Mouse (Mus musculus) lung, embryonic 16.5 days (tissue): ENCODE results near the gene Slc46a1. TPM values are rescaled to one million over a fixed set of nuclear protein-coding genes. Genes with fewer than 3 reads are reported as not detected.

Experiments used
- ATAC-seq: fragments of 200-750 bp; cut with Nextera tagmentation; 2 replicates; pipeline ENCODE4 v1.8.0; 2017; ENCODE audit warnings: low read depth, mild to moderate bottlenecking, moderate library complexity
- H3K27ac ChIP-seq: fragments of 300-500 bp; sonication (generic); 2 replicates; pipeline ENCODE4 v1.5.1; 2014; ENCODE audit warnings: mild to moderate bottlenecking, control low read depth, low read length
- H3K27me3 ChIP-seq: fragments of 300-500 bp; sonication (generic); 2 replicates; pipeline ENCODE4 v1.6.1; 2014; ENCODE audit warnings: low read depth, low read length, mixed read lengths; ENCODE audit not compliant: control insufficient read depth, insufficient read depth
- H3K36me3 ChIP-seq: fragments of 300-500 bp; sonication (generic); 2 replicates; pipeline ENCODE4 v1.6.1; 2014; ENCODE audit warnings: low read length; ENCODE audit not compliant: control insufficient read depth, insufficient read depth
- H3K4me1 ChIP-seq: fragments of 300-500 bp; sonication (generic); replicated peaks from 2 replicates; pipeline ENCODE4 v1.6.1; 2014; ENCODE audit warnings: low read length, mixed read lengths; ENCODE audit not compliant: control insufficient read depth, insufficient read depth
- H3K4me2 ChIP-seq: fragments of 300-500 bp; sonication (generic); 2 replicates; pipeline ENCODE4 v1.6.1; 2014; ENCODE audit warnings: low read depth, low read length, control low read depth
- H3K4me3 ChIP-seq: fragments of 300-500 bp; sonication (generic); 2 replicates; pipeline ENCODE4 v1.5.1; 2014; ENCODE audit warnings: mild to moderate bottlenecking, low read length, control low read depth
- H3K9ac ChIP-seq: fragments of 300-500 bp; sonication (generic); 2 replicates; pipeline ENCODE4 v1.6.1; 2014; ENCODE audit warnings: low read length, control low read depth
- H3K9me3 ChIP-seq: fragments of 300-500 bp; sonication (generic); 2 replicates; pipeline ENCODE4 v1.6.1; 2016; ENCODE audit warnings: low read length; ENCODE audit not compliant: control insufficient read depth
- WGBS: fragments of 180-500 bp; shearing (Covaris S2); extraction: QIAGEN DNeasy Blood & Tissue Kit; methylation state at CpG from one replicate; pipeline ENCODE4 v1.1.7; 2014; 5-methylcytosine and 5-hydroxymethylcytosine counted together
- polyA plus RNA-seq: library from polyadenylated mRNA; unstranded; fragments of >200 nt; fragmentation: Nextera tagmentation; extraction: Ambion mirVana; gene quantifications from 2 replicates; pipeline ENCODE4 v1.2.1, GENCODE M21; 2015

Gene Slc46a1
- polyA plus RNA-seq, 1 experiment from 2014 or later: 12.2 TPM

DNA sequence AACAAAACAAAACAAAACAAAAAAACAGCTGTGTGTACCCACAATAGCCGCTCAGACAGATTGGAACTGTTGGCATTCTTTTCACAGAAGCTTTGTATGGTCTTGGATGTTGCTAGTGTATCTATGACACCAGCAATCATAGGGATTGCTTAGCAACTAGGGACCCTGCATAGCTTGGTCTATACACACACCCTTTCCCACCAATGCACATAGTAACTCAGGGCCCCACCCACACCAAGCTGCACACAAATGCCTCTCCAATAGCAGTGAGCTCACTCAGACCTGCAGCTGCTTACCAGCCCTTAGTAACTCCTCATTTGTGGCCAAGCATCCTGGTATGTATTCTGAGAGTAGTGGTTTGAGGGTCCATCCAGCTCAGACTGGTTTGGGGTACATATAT, 17.3 kb upstream of the Slc46a1 start:
- no peaks in the 10 kb centered on the region for H3K27me3 ChIP-seq
- H3K36me3 ChIP-seq: no peaks in the 10 kb centered on the region
- no peak overlapping the region for H3K4me3 ChIP-seq
- H3K9ac ChIP-seq: no peak overlapping the region
- 81% methylated on average over 1 of the region's 1 CpGs for WGBS
- H3K27ac ChIP-seq: no peak overlapping the region
- H3K4me1 ChIP-seq: no peaks in the 10 kb centered on the region
- ATAC-seq: no peak
- H3K9me3 ChIP-seq: no peaks in the 10 kb centered on the region
- H3K4me2 ChIP-seq: no peak overlapping the region

- H3K27me3 ChIP-seq: no peaks in the 10 kb centered on the region
- no peak overlapping the region for H3K9ac ChIP-seq
- no peaks in the 10 kb centered on the region for H3K36me3 ChIP-seq
- H3K4me1 ChIP-seq: no peaks in the 10 kb centered on the region
- ATAC-seq: no peak
- no peak overlapping the region for H3K4me2 ChIP-seq
- no peak overlapping the region for H3K4me3 ChIP-seq
- no peaks in the 10 kb centered on the region for H3K9me3 ChIP-seq
- 36% methylated on average over 2 of the region's 2 CpGs for WGBS
- H3K27ac ChIP-seq: no peak overlapping the region
These were observed 15.2 kb upstream of the Slc46a1 start for GRCm38 (mm10) chr11:78450337-78450736.

GRCm38 (mm10) chr11:78453675-78454074, 11.8 kb upstream of the Slc46a1 start:
- no peak overlapping the region for H3K4me2 ChIP-seq
- H3K27ac ChIP-seq: no peak overlapping the region
- H3K9ac ChIP-seq: no peak overlapping the region
- ATAC-seq: no peak
- no peaks in the 10 kb centered on the region for H3K27me3 ChIP-seq
- H3K36me3 ChIP-seq: no peaks in the 10 kb centered on the region
- H3K4me1 ChIP-seq: no peaks in the 10 kb centered on the region
- H3K4me3 ChIP-seq: no peak overlapping the region
- 13% methylated on average over 4 of the region's 4 CpGs for WGBS
- no peaks in the 10 kb centered on the region for H3K9me3 ChIP-seq

GRCm38 (mm10) chr11:78454276-78454675, 11.2 kb upstream of the Slc46a1 start:
- 62% methylated on average over 7 of the region's 7 CpGs for WGBS
- ATAC-seq: no peak

DNA sequence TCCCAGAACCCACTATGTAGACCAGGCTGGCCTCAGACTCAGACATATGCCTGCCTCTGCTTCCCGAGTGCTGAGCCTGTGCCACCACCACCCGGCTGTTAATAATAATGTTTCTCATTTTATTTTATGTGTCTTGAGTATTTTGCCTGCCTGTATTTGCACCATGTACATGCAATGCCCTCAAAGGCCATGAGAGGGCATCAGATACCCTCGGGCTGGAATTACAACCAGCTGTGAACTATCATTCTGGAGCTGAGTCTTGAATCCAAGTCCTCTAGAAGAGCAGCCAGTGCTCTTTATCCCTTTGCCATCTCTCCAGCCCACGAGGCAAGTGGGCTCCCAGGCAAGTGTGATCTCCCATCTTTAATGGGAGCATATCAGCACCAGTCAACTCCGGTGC, 10.2 kb upstream of the Slc46a1 start:
- H3K27me3 ChIP-seq: no peaks in the 10 kb centered on the region
- no peaks in the 10 kb centered on the region for H3K9me3 ChIP-seq
- no peak overlapping the region for H3K4me3 ChIP-seq
- no peak overlapping the region for H3K4me2 ChIP-seq
- WGBS: 17% methylated on average over 5 of the region's 5 CpGs
- no peaks in the 10 kb centered on the region for H3K4me1 ChIP-seq
- no peak for ATAC-seq
- no peak overlapping the region for H3K27ac ChIP-seq
- H3K9ac ChIP-seq: no peak overlapping the region
- H3K36me3 ChIP-seq: no peaks in the 10 kb centered on the region

More at GRCm38 (mm10) chr11:78454276-78454675, 11.2 kb upstream of the Slc46a1 start:
- Histone ChIP-seq H3K4me1 (no peaks in the 10 kb centered on the region), H3K27ac (no peak overlapping the region), H3K36me3 (no peaks in the 10 kb centered on the region), H3K27me3 (no peaks in the 10 kb centered on the region), H3K4me2 (no peak overlapping the region), H3K4me3 (no peak overlapping the region), H3K9me3 (no peaks in the 10 kb centered on the region), H3K9ac (no peak overlapping the region)

- no peaks in the 10 kb centered on the region for H3K4me1 ChIP-seq
- no peaks in the 10 kb centered on the region for H3K27me3 ChIP-seq
- no peak overlapping the region for H3K4me3 ChIP-seq
- no peaks in the 10 kb centered on the region for H3K36me3 ChIP-seq
- 71% methylated on average over 17 of the region's 17 CpGs for WGBS
- ATAC-seq: no peak
- H3K27ac ChIP-seq: no peak overlapping the region
- no peak overlapping the region for H3K9ac ChIP-seq
- no peaks in the 10 kb centered on the region for H3K9me3 ChIP-seq
- H3K4me2 ChIP-seq: no peak overlapping the region
These were observed 6.8 kb upstream of the Slc46a1 start for GRCm38 (mm10) chr11:78458740-78459139.

GRCm38 (mm10) chr11:78461894-78462293, 3.6 kb upstream of the Slc46a1 start:
- no peak overlapping the region for H3K4me3 ChIP-seq
- H3K36me3 ChIP-seq: no peaks in the 10 kb centered on the region
- H3K27me3 ChIP-seq: no peaks in the 10 kb centered on the region
- 72% methylated on average over 1 of the region's 1 CpGs for WGBS
- H3K9ac ChIP-seq: no peak overlapping the region
- peaks cover 11% of the 10 kb centered on the region for H3K4me1 ChIP-seq
- H3K27ac ChIP-seq: no peak overlapping the region
- no peak for ATAC-seq
- H3K9me3 ChIP-seq: no peaks in the 10 kb centered on the region
- H3K4me2 ChIP-seq: no peak overlapping the region

DNA sequence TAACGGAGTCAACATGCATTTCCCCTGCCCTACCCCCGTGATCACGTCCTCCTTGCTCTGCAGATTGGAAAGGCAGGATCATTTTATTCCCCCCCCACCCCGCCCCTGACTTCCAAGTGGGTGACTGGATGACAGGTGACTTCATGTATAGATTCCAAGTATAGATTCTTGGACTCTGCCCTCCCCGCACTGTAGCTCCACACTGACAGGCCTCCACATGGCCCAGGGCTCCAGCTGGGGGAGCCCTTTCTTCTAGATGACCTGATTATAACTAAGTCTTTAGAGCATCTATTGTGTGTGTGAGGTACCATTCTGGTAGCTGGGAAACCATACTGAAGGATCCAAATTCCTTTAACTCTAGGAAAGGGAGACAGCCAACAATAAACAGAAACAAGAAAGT, 2.8 kb upstream of the Slc46a1 start:
- no peaks in the 10 kb centered on the region for H3K36me3 ChIP-seq
- peaks cover 11% of the 10 kb centered on the region for H3K4me1 ChIP-seq
- 75% methylated on average over 5 of the region's 5 CpGs for WGBS
- no peak overlapping the region for H3K9ac ChIP-seq
- ATAC-seq: no peak
- H3K27me3 ChIP-seq: no peaks in the 10 kb centered on the region
- no peak overlapping the region for H3K4me2 ChIP-seq
- H3K27ac ChIP-seq: no peak overlapping the region
- no peak overlapping the region for H3K4me3 ChIP-seq
- H3K9me3 ChIP-seq: no peaks in the 10 kb centered on the region

DNA sequence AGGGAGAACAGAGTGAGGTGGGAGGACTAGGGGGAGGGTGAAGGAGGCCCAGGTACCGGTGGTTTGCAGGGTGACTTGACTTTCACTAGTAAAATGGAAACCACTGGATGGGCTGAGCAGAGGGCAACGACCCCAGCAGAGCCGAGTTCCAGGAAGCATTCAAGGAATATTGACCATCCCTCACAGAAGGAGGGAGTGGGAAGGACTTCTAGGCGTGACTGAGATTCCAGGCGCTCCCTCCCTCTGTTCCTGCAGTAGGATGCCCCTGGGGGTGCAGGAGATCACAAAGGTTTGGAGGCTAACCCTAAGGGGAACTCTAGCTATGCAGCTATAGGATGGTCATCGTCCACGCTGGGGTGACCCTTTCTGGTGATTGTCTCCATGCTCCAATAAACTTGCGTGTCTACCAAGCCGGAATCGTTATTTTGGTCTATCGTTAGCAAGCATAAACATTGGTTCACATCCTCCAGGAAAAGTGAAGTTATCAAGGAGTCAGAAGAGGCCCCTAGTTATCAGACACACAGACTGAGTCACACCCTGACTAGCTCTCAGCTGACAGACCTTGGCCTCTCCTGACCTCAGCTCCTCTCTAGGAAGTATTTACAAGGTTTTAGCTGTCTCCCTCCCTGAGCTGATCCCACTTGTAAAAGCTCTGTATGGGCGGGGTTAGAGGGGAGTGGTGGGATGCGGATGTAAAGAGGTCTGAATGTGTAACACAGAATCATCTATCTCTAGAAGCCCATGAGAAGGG, 2.0 kb upstream of the Slc46a1 start:
- no peak overlapping the region for H3K9ac ChIP-seq
- H3K4me2 ChIP-seq: no peak overlapping the region
- WGBS: 43% methylated on average over 13 of the region's 13 CpGs
- H3K27me3 ChIP-seq: no peaks in the 10 kb centered on the region
- H3K4me3 ChIP-seq: no peak overlapping the region
- no peak for ATAC-seq
- peaks cover 11% of the 10 kb centered on the region for H3K4me1 ChIP-seq
- H3K36me3 ChIP-seq: no peaks in the 10 kb centered on the region
- no peak overlapping the region for H3K27ac ChIP-seq
- no peaks in the 10 kb centered on the region for H3K9me3 ChIP-seq
